Mouse (Mus musculus): ENCODE measurements around the gene H2afy2. TPM values are rescaled to one million over a fixed set of nuclear protein-coding genes. Genes with fewer than 3 reads are reported as not detected.

The H2afy2 gene
- total and polyA plus RNA-seq, 3 experiments = 0.25 TPM; not detected in 2

- no peaks in the 10 kb centered on the region for H3K79me2 ChIP-seq (ENCODE audit: control insufficient read depth, insufficient read depth, low read length, poor library complexity)
- H3K9ac ChIP-seq (ENCODE audit: control insufficient read depth, low read depth, low read length, poor library complexity, severe bottlenecking) = no peak overlapping the region
- no peak for DNase-seq (ENCODE audit: low read depth, low spot score)
- H3K27ac ChIP-seq (ENCODE audit: control insufficient read depth, low read depth, low read length) = no peak overlapping the region
- H3K9me3 ChIP-seq (replicated peaks; ENCODE audit: insufficient read depth, low read length) = no peaks in the 10 kb centered on the region
- no peak overlapping the region for H3K4me3 ChIP-seq (ENCODE audit: control insufficient read depth in 1 of 2, insufficient read depth in 1 of 2, low read depth in 2 of 2, low read length in 2 of 2)
- H3K4me1 ChIP-seq (ENCODE audit: control insufficient read depth in 1 of 2, insufficient read depth in 2 of 2, low read length in 2 of 2) = no peaks in the 10 kb centered on the region
- TF ChIP-seq POLR2A (IDR thresholded peaks at IDR 0.05; ENCODE audit: control insufficient read depth in 1 of 2, insufficient read depth in 1 of 2, low read depth in 1 of 2, low read length in 2 of 2, poor library complexity in 1 of 2) = no peak
- TF ChIP-seq NELFE (IDR thresholded peaks at IDR 0.05; ENCODE audit: low read depth, low read length) = no peak
- TF ChIP-seq ZMIZ1 (IDR thresholded peaks at IDR 0.05; ENCODE audit: low read depth, low read length) = no peak
- TF ChIP-seq MYB (IDR thresholded peaks at IDR 0.05; ENCODE audit: low read depth, low read length) = no peak
- no peak for TF ChIP-seq ELF1 (IDR thresholded peaks at IDR 0.05; ENCODE audit: low read depth, low read length)
- no peak for TF ChIP-seq RCOR1 (IDR thresholded peaks at IDR 0.05; ENCODE audit: low read depth, low read length)
- no peak for TF ChIP-seq CHD1 (IDR thresholded peaks at IDR 0.05; ENCODE audit: low read depth, low read length)
- no peak for TF ChIP-seq MAZ (IDR thresholded peaks at IDR 0.05; ENCODE audit: low read depth, low read length)
- no peaks in the 10 kb centered on the region for H3K36me3 ChIP-seq (ENCODE audit: control insufficient read depth in 1 of 2, insufficient read depth in 2 of 2, low read length in 2 of 2)
- 0 out of 4 replicates have a peak, but pooled peaks cover 0 to 2% of the 10 kb centered on the region in 2 experiments for H3K27me3 ChIP-seq (ENCODE audit: control insufficient read depth in 1 of 2, insufficient read depth in 2 of 2, low read length in 2 of 2)
These were observed 46.9 kb upstream of the H2afy2 start for GRCm38 (mm10) chr10:61830817-61831216.

- no peaks in the 10 kb centered on the region for H3K36me3 ChIP-seq (ENCODE audit: control insufficient read depth in 1 of 2, insufficient read depth in 2 of 2, low read length in 2 of 2)
- DNase-seq (ENCODE audit: low read depth, low spot score) = no peak
- no peaks in the 10 kb centered on the region for H3K27me3 ChIP-seq (ENCODE audit: control insufficient read depth in 1 of 2, insufficient read depth in 2 of 2, low read length in 2 of 2)
- TF ChIP-seq RCOR1 (IDR thresholded peaks at IDR 0.05; ENCODE audit: low read depth, low read length) (no peak), GABPA (IDR thresholded peaks at IDR 0.05; ENCODE audit: low read depth, low read length) (no peak), NELFE (IDR thresholded peaks at IDR 0.05; ENCODE audit: low read depth, low read length) (no peak), ZNF384 (IDR thresholded peaks at IDR 0.05; ENCODE audit: low read depth, low read length) (no peak), KAT2A (conservative IDR thresholded peaks at IDR 0.05; ENCODE audit: low read depth, low read length) (no peak), RAD21 (IDR thresholded peaks at IDR 0.05; ENCODE audit: low read depth, low read length) (no peak), MYC (IDR thresholded peaks at IDR 0.05; ENCODE audit: low read depth, low read length) (no peak), ZC3H11A (IDR thresholded peaks at IDR 0.05; ENCODE audit: low read depth, low read length) (no peak)
- H3K9me3 ChIP-seq (replicated peaks; ENCODE audit: insufficient read depth, low read length) = no peaks in the 10 kb centered on the region
- no peak overlapping the region for H3K27ac ChIP-seq (ENCODE audit: control insufficient read depth, low read depth, low read length)
- H3K4me3 ChIP-seq (ENCODE audit: control insufficient read depth in 1 of 2, insufficient read depth in 1 of 2, low read depth in 2 of 2, low read length in 2 of 2) = no peak overlapping the region
- H3K79me2 ChIP-seq (ENCODE audit: control insufficient read depth, insufficient read depth, low read length, poor library complexity) = no peaks in the 10 kb centered on the region
- no peaks in the 10 kb centered on the region for H3K4me1 ChIP-seq (ENCODE audit: control insufficient read depth in 1 of 2, insufficient read depth in 2 of 2, low read length in 2 of 2)
- H3K9ac ChIP-seq (ENCODE audit: control insufficient read depth, low read depth, low read length, poor library complexity, severe bottlenecking) = no peak overlapping the region
These were observed 45.1 kb upstream of the H2afy2 start for GRCm38 (mm10) chr10:61829046-61829445.
